Mouse (Mus musculus): ENCODE measurements around the gene Arhgef3.

The Arhgef3 gene

DNA sequence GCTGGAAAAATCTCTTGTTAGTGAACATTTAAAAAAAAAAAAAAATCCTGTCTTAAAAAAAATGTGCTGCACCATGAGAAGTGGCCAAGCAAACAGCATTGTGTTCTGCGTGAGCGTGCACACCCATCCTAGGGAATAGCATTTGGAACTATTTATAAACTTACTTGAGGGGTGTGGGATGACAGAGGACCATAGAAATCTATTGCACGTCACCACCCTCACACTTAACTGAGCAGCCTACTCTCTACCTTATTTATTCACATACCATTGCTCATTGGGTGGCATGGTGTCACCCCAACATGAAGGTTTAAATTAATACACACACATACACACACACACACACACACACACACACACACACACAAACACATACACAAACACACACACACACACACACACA lies 234.4 kb downstream of the Arhgef3 start:
- no peak for DNase-seq

DNA sequence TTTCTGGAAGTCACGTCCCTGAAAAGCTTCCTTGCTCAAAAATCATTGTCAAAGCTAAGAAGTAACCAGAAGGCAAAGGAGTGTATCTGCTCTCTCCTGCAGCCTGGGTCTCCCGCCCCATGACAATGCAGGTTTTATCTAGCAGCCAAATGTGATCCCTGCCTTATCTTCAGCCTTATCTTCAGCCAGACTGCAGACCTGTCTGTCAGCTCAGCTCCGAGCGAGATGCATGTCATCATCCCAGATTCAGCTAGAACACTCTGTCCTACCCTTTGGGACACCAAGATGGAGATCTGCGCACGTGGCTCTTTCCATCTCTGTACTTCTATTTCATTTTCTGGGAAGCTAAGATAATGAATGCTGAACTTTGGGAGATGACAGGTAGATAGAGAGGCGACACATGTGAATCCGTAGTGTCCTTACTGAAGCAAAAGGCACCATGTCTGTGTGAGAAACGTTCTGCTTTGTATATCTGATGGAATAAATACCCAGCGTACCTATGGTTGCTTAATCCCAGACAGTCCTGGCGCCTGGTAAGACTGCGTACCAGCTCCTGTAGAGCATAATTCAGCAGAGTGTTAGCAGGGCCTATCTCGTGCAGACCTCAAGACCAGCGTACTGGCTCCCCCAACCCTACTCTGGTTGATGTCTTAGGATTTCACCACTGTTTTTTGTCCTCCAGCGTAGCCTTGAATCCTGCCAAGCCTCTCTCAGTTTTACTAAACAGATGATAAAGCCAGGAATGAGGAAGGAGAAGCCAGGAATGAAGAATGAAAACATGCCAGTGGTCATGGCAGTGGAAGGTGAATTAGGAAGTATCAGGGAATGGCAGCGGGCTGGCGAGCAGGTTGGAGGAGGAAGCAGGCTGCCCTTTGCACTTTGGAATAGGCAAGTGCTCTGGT lies 235.4 kb downstream of the Arhgef3 start:
- DNase-seq = no peak

DNA sequence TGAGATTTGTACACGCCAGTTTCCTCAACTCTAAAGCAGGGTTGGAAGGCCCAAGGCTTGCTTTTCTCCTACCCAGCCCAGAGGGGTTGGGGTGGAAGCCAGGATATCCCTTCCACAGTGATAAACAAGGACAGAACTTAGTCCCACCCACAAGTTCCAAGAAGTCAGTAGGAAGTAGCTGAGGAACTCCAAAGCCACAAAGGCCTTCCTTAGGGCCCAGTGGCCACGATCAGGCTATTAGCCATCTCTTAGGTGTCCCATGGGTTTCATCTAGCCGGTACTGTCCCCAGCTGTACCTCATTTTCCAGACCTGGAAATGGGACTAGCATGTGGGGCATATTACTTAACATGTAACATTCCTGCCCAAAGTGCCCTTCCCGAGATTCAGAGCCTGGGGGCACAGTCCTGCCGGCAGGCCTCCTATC lies 236.4 kb downstream of the Arhgef3 start:
- DNase-seq = no peak

DNA sequence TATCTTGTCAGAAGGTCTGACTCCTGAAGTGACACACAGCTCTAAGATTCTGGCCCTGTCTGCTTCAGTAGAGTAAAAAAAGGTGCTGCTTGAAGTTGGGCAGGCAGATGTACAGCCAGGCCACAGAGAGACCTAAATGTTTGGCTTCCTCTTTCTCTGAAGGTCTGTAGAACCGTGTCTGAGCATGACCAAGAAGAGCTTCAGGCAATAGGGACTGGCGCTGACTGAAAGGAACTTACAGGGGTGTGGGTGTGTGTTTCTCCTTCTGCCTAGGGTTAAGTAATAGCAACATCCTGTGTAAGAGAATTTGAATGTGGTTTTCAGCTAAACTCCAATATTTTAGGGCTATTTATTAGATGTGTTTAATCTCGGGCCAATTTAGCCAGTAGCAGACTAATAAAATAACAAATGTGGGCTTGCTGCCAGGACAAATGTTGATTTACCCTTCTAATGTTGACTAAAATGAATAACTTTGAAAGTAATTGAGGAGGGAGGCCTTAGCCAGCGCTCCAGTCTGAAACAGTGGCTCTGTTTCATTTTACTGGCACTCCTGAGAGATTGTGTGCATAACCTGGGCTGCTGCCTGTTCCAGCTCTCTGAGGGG lies 236.9 kb downstream of the Arhgef3 start:
- DNase-seq = no peak

DNA sequence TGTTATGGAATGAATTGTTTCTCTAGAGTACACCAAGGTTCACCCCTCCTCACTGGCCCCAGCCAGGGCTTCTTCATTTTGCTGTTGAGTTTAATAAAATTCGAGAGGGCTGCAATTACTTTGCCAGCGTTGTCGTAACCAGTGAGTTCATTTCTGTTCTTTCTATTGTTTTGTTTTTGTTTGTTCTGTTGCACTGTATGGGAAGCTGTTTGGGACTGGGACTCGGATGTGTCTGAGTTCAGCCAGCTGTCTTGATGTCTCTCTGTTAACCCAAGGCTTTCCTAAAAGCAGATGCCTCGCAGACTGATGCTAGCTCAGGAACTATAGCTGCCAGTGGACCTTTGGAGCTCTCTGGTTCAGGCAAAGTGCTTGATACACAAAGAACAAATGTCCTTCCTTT lies 237.8 kb downstream of the Arhgef3 start:
- no peak for DNase-seq

DNA sequence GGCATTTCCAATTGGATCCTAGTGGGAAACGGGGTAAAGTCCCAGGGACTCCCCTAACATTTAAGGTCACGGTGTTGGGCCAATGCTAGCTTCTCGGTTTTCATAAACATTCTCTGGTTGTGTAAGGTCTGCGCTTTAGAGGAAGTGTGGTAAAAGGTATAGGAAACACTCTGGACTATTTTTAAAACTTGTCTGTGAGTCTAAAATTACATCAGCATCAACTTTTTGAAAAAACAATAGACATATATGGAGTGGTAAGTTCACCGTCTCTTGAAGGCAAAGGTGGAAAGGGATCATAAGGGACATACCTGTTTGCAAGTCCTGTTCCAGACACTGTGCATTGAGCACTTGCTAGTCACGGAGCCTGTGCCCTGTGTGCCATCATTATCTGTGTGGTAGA lies 240.5 kb downstream of the Arhgef3 start:
- DNase-seq = no peak

DNA sequence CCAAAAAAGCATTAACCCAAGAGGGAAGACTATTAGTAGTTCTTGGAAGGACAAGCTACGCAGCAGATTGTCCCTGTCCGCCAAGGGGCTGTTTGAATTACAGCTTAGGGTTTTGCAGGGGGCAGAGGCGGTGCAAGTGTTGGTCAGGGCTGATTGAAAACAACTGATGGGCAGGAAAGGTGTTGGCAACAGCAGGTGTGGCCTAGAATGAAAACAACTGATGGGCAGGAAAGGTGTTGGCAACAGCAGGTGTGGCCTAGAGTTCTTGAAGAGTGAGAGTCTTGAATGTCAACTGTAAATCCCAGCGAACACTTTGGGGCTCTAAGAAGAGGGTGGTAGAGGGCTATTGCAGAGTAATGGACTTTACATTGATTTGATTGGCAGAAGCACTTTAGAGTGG lies 241.2 kb downstream of the Arhgef3 start:
- no peak for DNase-seq

DNA sequence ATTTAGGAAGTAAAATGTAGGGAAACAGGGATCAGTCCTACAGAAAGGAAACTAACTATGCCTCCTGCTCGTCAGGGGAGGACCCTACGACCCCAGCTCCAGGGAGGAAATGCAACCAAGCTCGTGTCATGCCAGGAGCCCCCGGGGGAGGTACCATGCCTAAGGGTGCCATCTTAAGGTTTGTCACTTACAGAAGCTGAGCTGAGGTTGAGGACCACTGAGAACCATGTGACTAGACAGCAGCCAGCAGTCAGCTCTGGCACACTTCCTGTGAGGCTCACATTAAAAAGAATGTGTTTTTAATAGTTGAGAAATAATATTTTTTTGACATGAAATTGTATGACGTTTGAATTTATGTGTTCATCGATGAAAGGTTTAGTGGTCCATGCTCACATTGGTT lies 242.4 kb downstream of the Arhgef3 start:
- DNase-seq = no peak

DNA sequence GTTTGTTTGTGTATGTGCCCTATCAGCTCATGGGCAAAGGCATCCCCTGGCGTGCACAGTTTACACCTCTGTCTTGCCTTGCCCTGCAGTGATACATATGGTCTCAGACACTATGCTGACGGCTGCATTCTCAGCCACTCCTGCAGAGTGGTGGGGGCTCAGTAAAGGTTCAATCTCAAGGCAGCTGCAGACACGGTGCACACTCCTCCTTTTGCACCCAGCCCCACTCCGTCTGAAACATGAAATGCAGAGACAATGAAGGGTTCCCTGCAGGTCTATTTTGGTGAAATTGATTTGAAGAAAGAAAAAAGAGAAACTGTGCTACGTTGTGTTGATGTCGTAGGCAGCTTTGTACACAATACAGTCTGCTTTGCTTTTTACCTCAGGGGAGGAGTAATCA lies 243.5 kb downstream of the Arhgef3 start:
- DNase-seq = no peak

DNA sequence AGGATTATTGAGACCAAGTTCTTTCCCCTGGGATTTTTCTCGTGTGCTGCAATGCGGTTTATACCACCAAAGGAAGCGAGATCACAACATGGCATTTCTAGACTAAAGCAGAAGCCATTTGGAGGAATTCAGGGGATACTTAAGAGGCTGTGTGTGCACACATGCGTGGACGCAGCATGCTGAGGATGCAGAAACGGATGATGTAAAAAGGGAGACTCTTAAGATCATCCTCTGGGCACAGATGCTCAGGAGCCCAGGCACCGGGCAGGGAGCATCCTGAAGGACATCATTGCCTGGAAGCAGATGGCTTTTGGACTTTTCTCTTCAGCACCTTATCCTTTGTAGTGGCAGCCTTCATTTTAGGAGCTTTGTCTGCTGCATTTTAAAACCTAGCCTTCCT lies 246.2 kb downstream of the Arhgef3 start:
- DNase-seq = no peak

DNA sequence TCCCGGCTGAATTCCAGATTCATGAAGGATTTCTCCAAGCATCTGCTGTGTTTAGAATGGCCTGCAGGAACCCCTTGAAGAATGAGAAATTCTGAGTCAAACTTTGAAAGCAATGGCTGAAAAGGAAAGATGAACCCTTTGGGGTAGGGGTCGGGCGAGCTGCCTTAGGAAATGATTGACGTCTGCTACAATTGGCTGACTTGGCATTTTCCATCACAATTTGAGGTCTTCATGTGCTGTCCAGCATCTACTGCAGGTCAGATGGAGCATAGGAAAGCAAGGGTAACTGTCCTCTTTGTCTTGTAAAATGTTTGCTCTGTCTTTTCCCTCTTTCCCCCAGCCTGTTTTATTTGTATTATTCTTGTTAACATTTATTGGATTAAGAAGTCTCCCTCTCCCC lies 246.8 kb downstream of the Arhgef3 start:
- DNase-seq = no peak

DNA sequence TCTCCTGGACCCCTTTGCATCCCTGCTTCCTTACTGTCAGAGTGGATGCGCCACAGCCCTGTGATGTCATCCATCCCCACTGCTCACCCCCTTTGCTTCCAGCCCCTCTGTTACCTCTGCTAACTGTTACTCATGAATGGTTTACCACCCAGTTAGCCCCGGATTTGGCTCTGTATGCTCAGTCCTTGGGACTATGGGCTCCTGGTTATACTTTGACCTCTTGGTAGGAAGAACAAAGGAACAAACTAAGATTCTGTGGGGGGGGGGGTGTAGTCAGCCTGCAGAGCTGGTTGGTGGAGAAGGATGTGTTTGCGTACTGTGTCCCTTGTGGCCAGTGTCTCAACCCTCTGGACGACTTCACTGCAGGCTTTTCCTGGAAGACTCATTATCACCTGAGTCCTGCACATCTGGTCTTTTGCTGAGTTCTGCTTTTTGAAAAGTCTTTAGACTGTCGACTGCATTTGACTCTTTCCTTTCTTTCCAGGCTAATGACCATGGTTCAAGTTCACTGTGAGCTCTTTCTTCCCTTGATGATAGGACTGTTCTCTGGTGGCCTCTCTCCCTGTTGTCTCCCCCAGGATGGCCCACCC lies 250.1 kb downstream of the Arhgef3 start:
- DNase-seq = no peak

DNA sequence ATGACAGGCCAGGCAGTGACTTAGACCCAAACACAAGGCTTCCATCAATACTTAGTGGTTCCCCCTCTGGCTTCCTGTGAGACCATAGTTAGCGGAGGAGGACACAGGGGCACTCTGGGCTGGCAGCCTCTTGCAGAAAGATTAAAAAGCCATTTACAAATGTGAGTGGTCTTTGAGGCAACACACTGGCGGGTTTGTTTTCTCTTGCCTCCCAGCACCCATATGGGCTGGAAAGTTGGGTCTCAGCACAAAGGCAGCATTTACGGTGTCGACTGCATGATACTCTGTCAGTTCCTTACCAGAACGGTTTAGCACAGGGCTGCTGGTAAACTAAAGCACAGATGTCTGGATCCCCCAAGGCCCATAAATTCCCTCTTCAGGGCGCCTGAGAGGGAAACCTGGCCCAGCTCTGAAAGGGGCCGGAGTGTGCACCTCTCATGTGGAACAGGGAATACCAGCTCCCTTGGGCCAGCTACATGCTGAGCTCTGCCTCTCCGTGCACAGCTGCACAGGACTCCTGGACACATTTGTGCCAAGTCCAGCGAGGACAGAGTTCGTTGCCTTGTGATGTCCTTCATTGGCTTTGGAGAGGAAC lies 252.5 kb downstream of the Arhgef3 start:
- DNase-seq = no peak

DNA sequence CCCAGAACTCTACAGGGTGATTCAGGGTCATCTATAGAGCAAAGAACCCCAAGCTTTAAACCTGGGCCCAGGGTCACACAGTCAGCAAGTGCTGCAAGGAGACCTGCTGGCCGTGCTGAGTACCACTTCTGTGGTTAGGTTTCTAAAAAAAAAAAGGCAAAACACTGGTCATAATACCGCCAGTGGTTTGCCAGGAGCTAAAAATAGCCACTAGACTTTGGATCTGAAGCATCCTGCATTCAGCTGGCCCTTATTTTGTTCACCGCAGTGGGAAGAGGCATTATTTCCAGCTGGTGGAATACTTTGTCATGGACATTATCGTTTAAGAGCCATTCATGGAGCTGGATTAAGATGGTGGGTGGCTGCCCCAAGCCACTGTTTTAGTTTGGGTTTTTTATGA lies 253.9 kb downstream of the Arhgef3 start:
- no peak for DNase-seq

DNA sequence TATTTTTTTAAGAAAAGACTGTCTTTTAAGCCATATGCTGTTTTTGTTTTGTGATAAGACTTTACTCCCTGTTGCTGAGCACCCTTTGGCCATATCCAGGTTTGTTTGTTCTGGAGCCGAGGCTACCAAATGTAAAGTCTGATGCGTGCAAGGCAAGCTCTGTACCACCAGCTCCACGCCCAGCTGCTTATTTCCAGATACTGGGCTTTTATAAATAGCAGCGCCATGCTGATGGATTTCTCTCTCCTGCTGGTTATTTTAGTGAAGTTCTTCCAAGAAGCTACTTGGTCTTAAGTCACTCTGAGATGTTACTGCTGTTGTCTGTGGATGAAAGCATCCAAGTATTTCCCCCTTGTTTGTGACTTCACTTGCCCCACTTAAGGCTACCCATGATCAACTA lies 254.8 kb downstream of the Arhgef3 start:
- no peak for DNase-seq

DNA sequence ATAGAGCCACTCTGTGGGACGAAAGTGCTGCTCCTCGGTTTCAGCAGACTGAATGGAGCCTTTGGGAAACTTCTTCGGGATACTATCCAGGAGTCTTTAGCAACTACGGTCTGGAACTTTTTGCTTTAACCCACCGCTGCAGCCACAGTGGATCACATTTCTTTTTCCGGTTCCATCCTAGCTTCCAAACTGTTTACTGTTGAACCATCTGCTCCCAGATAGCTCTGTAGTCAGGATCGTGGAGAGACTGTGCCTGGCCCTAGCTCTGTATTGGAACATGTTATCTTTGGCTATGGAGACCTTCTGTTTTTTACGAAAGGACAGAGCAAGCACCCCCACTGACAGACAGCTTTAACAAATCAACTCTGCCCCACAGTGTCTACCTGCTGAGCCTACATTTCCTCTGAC lies 257.0 kb downstream of the Arhgef3 start:
- peak; percentile 22 to 43 for DNase-seq

DNA sequence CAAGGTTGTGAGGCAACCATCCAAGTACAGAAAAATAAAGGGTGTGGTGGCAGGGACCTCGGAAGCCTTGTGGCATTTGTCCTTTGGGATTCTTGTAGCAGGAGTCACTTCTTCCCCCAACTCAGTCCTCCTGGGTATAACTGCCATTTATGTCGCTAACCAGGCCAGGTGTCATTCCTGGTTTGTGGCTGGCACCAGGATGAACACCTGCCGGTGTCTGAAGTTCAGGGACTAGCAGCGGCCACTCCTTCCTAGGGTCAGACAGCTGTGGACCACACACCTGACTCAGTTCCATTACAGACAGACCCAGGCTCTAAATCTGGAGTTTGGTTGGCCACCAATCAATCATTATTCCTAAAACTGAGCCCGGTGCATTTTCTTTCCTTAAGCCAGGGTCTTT lies 258.8 kb downstream of the Arhgef3 start:
- DNase-seq = no peak

DNA sequence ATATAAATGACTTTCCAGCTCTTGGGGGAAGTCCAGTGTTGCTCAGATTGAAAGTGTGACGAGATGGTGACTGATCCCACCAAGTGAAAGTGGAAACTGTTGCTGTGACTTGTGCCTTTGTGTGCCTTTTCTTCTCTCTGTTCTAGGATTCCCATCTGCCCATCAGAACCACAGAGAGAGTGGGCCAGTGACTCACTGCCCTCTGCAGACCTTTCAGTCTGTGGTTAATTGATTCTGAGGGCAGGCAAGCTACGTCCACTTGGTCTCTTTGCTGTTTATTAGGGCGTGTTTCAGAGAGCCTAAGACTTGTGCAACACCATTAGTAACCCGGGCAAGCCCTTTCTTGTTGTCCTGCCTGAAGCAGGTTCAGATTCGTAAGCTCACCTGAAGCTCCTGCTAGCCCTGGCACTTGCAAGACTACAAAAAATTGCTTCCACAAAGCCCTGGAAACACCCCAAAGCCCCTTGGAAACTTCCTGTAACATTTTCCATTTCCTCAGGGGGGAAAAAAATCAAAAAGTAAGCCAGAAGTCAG lies 261.5 kb downstream of the Arhgef3 start:
- no peak for DNase-seq

DNA sequence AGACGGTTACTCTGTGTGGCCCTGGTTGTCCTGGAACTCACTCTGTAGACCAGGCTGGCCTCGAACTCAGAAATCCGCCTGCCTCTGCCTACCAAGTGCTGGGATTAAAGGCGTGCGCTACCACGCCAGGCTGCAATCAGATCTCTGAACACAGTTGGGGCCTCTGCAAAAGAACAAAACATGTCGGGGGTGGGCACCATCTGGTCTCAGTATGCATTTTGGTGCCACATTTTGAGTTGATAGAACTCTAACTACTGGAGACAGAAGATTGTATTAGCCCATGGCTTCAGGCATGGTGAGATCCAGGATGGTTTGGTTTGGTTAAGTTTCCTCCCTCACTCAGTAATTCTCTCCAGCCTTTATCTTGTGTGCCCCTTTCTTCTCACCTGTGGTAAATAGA lies 264.0 kb downstream of the Arhgef3 start:
- DNase-seq = no peak

DNA sequence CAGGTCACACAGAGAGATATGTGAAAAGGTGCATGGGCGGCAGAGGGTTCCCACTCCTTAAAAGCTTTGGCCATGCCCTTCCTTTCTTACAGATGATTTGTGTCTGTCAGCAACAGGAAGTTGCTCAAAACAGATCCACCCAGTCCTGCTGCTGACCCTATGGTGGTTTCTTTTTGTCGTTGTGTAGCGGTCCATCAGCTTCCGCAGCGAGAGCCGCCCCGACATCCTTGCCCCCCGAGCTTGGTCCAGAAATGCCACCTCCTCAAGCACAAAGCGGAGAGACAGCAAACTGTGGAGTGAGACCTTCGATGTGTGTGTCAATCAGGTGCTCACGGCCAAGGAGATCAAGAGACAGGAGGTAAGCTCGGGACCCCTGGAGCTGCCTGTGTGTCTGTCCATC lies 264.7 kb downstream of the Arhgef3 start:
- DNase-seq = no peak

DNA sequence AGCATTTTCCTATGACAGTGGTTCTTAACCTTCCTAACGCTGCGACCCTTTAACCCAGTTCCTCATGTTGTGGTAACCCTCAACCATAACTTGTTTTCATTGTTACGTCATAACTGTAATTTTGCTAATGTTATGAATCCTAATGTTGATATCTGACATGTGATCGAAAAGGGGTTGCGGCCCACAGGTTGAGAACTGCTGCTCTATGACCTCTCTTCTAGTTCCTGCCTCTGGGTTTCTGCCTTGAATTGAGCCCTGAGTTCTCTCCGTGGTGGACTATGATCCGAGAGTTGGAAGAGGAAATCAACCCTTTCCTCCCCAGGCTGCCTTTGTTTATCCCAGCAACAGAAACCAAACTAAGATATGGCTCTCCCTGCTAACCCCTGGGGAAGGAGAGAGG lies 266.8 kb downstream of the Arhgef3 start:
- no peak for DNase-seq

DNA sequence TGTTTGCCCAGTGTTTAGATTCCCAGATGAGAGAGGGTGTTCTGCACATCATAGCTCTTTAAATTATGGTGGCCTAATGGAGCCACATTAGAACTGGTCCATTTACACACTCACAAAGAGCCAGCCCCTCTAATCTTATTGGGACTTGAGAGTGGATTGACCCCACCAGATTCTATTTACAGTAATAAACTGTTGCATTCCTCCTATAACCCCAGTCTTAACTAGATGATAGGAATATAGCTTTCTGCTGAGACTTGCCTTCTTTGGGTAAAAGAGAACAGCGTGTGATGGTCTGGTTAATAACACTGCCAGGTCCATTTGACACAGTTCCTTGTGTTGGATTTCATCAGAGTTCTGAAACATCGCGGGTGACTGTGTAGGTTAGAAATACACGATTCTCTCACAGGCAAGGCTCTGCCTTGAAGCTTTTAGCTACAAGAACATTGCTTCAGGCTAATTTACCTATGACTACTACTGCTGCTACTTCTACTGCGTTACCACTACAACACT lies 268.7 kb downstream of the Arhgef3 start:
- DNase-seq = no peak

DNA sequence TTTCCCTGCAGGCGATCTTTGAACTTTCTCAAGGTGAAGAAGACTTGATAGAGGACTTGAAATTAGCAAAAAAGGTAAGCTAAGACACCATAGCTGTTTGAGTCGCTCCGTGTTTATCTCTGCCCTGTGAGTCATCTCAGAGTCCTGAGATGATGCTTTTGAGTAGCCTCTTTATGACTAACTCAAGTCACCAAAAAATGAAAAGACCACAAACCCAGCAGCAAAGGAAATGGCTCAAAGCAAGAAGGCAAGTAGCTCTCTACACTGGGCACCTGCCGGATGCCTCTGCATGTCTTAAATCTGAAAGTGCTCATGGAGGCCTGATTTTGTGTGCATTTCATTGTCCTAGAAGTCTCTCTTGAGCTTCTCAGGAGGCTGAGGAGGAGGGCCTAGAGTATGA lies 269.4 kb downstream of the Arhgef3 start:
- no peak for DNase-seq
